In the genomic region with DNA sequence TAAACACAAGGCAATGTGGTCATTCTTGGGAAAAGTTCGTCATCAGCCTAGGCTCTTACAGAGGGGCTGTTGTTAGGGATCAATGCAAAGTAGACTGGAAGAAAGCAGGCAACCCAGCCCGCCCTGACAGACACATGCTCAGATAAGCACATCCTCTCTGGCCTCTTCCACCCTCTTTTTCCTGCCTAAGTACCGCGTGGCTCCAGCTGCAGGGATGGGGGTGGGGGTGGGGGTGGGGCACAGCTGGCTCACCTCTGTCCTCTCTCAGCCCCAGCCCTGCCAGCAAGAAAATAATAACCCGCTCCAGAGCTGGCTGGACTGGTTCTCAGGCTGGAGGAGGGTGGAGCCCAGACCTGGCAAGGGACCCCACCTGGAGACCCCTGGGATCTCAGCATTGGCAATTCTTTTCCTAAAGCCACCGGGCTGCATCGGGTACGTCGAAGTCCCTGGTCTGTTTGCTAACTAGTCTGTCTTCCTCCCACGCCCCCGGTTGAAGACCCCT, we compare ENCODE assay signal across 8 mouse cellular contexts. TPM values are rescaled to one million over a fixed set of nuclear protein-coding genes. Genes with fewer than 3 reads are reported as not detected.
DNase-seq lines count a peak whose midpoint lies in the region; ATAC-seq and TF ChIP-seq lines count a peak whose summit lies in the region.

No protein-coding gene starts in this region.

- peak; percentile 72 for DNase-seq in ES-CJ7 (ENCODE audit: low read depth, low spot score)
- DNase-seq in liver, adult 2 months (ENCODE audit: extremely low read depth, low read depth, low spot score) = peak; percentile 19
- peak; percentile 10 for DNase-seq in skeletal muscle tissue, adult 2 months (ENCODE audit: low read depth, low spot score)
- no peak for DNase-seq in left cerebral cortex, adult 18-20 months (ENCODE audit: low spot score in 2 of 2)
- DNase-seq in gastrocnemius, adult 18-20 months (ENCODE audit: low spot score) = no peak
- DNase-seq in frontal cortex, postnatal 14 days (ENCODE audit: low spot score in 2 of 2) = no peak

- peak overlapping the region; percentile 77 for H3K9ac ChIP-seq in heart, embryonic 12.5 days
- H3K9ac ChIP-seq in liver, adult 2 months (ENCODE audit: low read depth, low read length) = peak overlapping the region; percentile 80

- H3K4me2 ChIP-seq in heart, embryonic 12.5 days = peak overlapping the region; percentile 76

- TF ChIP-seq CTCF in bone marrow, adult 2 months (IDR thresholded peaks at IDR 0.05; ENCODE audit: control insufficient read depth, insufficient read depth, low read length) = no peak
- no peak for TF ChIP-seq CTCF in liver, adult 2 months (IDR thresholded peaks at IDR 0.05; ENCODE audit: low read depth, low read length)

- H3K4me3 ChIP-seq in bone marrow, adult 2 months (replicated peaks; ENCODE audit: control insufficient read depth, low read depth, low read length) = no peak overlapping the region
- H3K4me3 ChIP-seq in heart, embryonic 12.5 days = peak overlapping the region; percentile 60
- peak overlapping the region; percentile 86 for H3K4me3 ChIP-seq in liver, adult 2 months (ENCODE audit: insufficient read depth, low read depth, low read length)

- peak overlapping the region; percentile 5; the same call in 1 of the 2 replicates for H3K27ac ChIP-seq in bone marrow, adult 2 months (ENCODE audit: control insufficient read depth, insufficient read depth, low read depth, low read length, poor library complexity)
- peak overlapping the region; percentile 86 for H3K27ac ChIP-seq in heart, embryonic 12.5 days (ENCODE audit: poor library complexity, severe bottlenecking)
- H3K27ac ChIP-seq in liver, adult 2 months (replicated peaks; ENCODE audit: insufficient read depth, low read depth, low read length) = peak overlapping the region; percentile 62

- no peaks in the 10 kb centered on the region for H3K9me3 ChIP-seq in heart, embryonic 12.5 days (replicated peaks)

- TF ChIP-seq POLR2A in bone marrow, adult 2 months (IDR thresholded peaks at IDR 0.05; ENCODE audit: borderline replicate concordance, control insufficient read depth, low read depth, low read length) = no peak
- TF ChIP-seq POLR2A in liver, adult 2 months (IDR thresholded peaks at IDR 0.05; ENCODE audit: extremely low read depth, insufficient read depth, low read length) = no peak

- H3K4me1 ChIP-seq in bone marrow, adult 2 months (ENCODE audit: control insufficient read depth, insufficient read depth, low read length) = no peaks in the 10 kb centered on the region
- peaks cover 18% of the 10 kb centered on the region for H3K4me1 ChIP-seq in heart, embryonic 12.5 days (replicated peaks)
- H3K4me1 ChIP-seq in liver, adult 2 months (ENCODE audit: control insufficient read depth, insufficient read depth, low read length) = peaks cover 8% of the 10 kb centered on the region; the same call in 1 of the 2 replicates

- H3K27me3 ChIP-seq in heart, embryonic 12.5 days (replicated peaks) = no peaks in the 10 kb centered on the region
- no peaks in the 10 kb centered on the region for H3K27me3 ChIP-seq in liver, adult 2 months (ENCODE audit: control insufficient read depth, insufficient read depth, low read length)

- no peaks in the 10 kb centered on the region for H3K79me2 ChIP-seq in liver, adult 2 months (ENCODE audit: control insufficient read depth, insufficient read depth, low read length)

- ATAC-seq in heart, embryonic 12.5 days (ENCODE audit: insufficient number of reproducible peaks, low FRiP score) = peak; percentile 71

- 10% methylated on average over 11 of the region's 11 CpGs for WGBS in bone marrow, adult 2 months
- 3% methylated on average over 11 of the region's 11 CpGs for WGBS in heart, embryonic 12.5 days
- WGBS in liver, adult 2 months = 6% methylated on average over 11 of the region's 11 CpGs

- H3K36me3 ChIP-seq in heart, embryonic 12.5 days = no peaks in the 10 kb centered on the region
- H3K36me3 ChIP-seq in liver, adult 2 months (ENCODE audit: control insufficient read depth, insufficient read depth, low read length) = no peaks in the 10 kb centered on the region

RNA-seq across cellular contexts. Expression of a gene that starts 1.0 kb away (rescaled TPM):
- polyA plus RNA-seq in bone marrow, adult 2 months (2011; ENCODE audit: insufficient read depth, insufficient read length, low replicate concordance, missing spikeins) = 3.2 and 4.0 TPM in 2 replicates
- polyA plus RNA-seq in heart, embryonic 12.5 days (2016; fragmentation: Nextera tagmentation; extraction: Ambion mirVana) = 25.2 and 30.1 TPM in 2 replicates
- 2.0 and 3.8 TPM in 2 replicates for total RNA-seq in liver, adult 2 months (2014; rRNA removed)
- 4.1 and 5.0 TPM in 2 replicates for polyA plus RNA-seq in liver, adult 2 months (2012; rRNA removed)
- 1 to 10 TPM; 3.6 to 4.1 TPM for total RNA-seq in left cerebral cortex, adult 18-20 months (2021)
- 1 to 10 TPM; 1.5 to 1.7 TPM for total RNA-seq in gastrocnemius, adult 18-20 months (2021)

RNA-seq across cellular contexts. Expression of a gene that starts 13.4 kb away (rescaled TPM):
- 0.92 and 2.4 TPM in 2 replicates for polyA plus RNA-seq in bone marrow, adult 2 months (2011; ENCODE audit: insufficient read depth, insufficient read length, low replicate concordance, missing spikeins)
- polyA plus RNA-seq in heart, embryonic 12.5 days (2016; fragmentation: Nextera tagmentation; extraction: Ambion mirVana) = 2.3 and 2.5 TPM in 2 replicates
- total RNA-seq in liver, adult 2 months (2014; rRNA removed) = 1.5 and 2.0 TPM in 2 replicates
- 3.8 and 4.7 TPM in 2 replicates for polyA plus RNA-seq in liver, adult 2 months (2012; rRNA removed)
- 1 to 10 TPM; 6.0 to 6.9 TPM for total RNA-seq in left cerebral cortex, adult 18-20 months (2021)
- total RNA-seq in gastrocnemius, adult 18-20 months (2021) = 1 to 10 TPM; 1.8 to 2.2 TPM

RNA-seq across cellular contexts. Expression of a gene that starts 26.8 kb away (rescaled TPM):
- polyA plus RNA-seq in bone marrow, adult 2 months (2011; ENCODE audit: insufficient read depth, insufficient read length, low replicate concordance, missing spikeins) = 96.9 and 247 TPM in 2 replicates
- polyA plus RNA-seq in heart, embryonic 12.5 days (2016; fragmentation: Nextera tagmentation; extraction: Ambion mirVana) = 77.6 and 79.2 TPM in 2 replicates
- 36.0 and 36.1 TPM in 2 replicates for total RNA-seq in liver, adult 2 months (2014; rRNA removed)
- 76.2 and 148 TPM in 2 replicates for polyA plus RNA-seq in liver, adult 2 months (2012; rRNA removed)
- total RNA-seq in left cerebral cortex, adult 18-20 months (2021) = 100 to 1,000 TPM; 125 to 149 TPM
- total RNA-seq in gastrocnemius, adult 18-20 months (2021) = 10 to 100 TPM; 27.2 to 33.0 TPM

RNA-seq across cellular contexts. Expression of a gene that starts 44.4 kb away (rescaled TPM):
- 5.3 TPM in 1 of 2 replicates, not detected in the other for polyA plus RNA-seq in bone marrow, adult 2 months (2011; ENCODE audit: insufficient read depth, insufficient read length, low replicate concordance, missing spikeins)
- polyA plus RNA-seq in heart, embryonic 12.5 days (2016; fragmentation: Nextera tagmentation; extraction: Ambion mirVana) = 0.65 and 0.97 TPM in 2 replicates
- total RNA-seq in liver, adult 2 months (2014; rRNA removed) = 0.65 and 2.8 TPM in 2 replicates
- polyA plus RNA-seq in liver, adult 2 months (2012; rRNA removed) = 2.3 and 2.4 TPM in 2 replicates
- 100 to 1,000 TPM; 597 TPM for total RNA-seq in left cerebral cortex, adult 18-20 months (2021)
- total RNA-seq in gastrocnemius, adult 18-20 months (2021) = 1 to 10 TPM in 1 of 2 experiments, under 1 TPM in 1; 0.81 to 1.6 TPM

Comparison
In these comparisons a context has a peak if more than half of its experiments do, and no peak if none do; other contexts are left out.
1. DNase-seq: peak in ES-CJ7 (single experiment), liver, adult 2 months (single experiment) and skeletal muscle tissue, adult 2 months (single experiment); none in left cerebral cortex, adult 18-20 months (0 of 2), gastrocnemius, adult 18-20 months (single experiment) and frontal cortex, postnatal 14 days (0 of 2).
2. H3K27ac ChIP-seq: peak in every context shown above with its lines; median percentile 86 in heart, embryonic 12.5 days; 62 in liver, adult 2 months; 5 in bone marrow, adult 2 months.